Mouse (Mus musculus) bone marrow, adult 2 months (tissue): Measurements from ENCODE around the gene Adig.

ENCODE experiments used
- CTCF ChIP-seq: fragments of 200-500 bp; IDR thresholded peaks from 2 replicates; pipeline ENCODE4 v1.5.1; 2011; ENCODE audit warnings: low read length, control low read depth; ENCODE audit not compliant: control insufficient read depth, insufficient read depth
- POLR2A ChIP-seq: fragments of 200-500 bp; IDR thresholded peaks from 2 replicates; pipeline ENCODE4 v1.6.1; 2011; ENCODE audit warnings: low read depth, mild to moderate bottlenecking, control low read depth, low read length, borderline replicate concordance; ENCODE audit not compliant: control insufficient read depth

GRCm38 (mm10) chr2:158457610-158458009 is 44.8 kb upstream of the Adig start:
- TF ChIP-seq CTCF (no peak), POLR2A (no peak)
